Mouse (Mus musculus) left cerebral cortex, adult 6 months (tissue): Measurements from ENCODE around the gene Il1f6. TPM values are rescaled to one million over a fixed set of nuclear protein-coding genes. Genes with fewer than 3 reads are reported as not detected.

Source experiments
- long read RNA-seq, 2 experiments: library from polyadenylated mRNA; unstranded; transcript quantifications; one replicate each; pipeline ENCODE4 v2.0.0; 2019 to 2020
- polyA plus RNA-seq: library from polyadenylated mRNA; unstranded; fragments of <200 nt; fragmentation: Nextera tagmentation; gene quantifications from 2 replicates; pipeline ENCODE4 v1.2.3, GENCODE M21; 2021

Il1f6 gene
- not detected in 2 replicates for polyA plus RNA-seq
- long read RNA-seq, experiment 1, result 0 reads
- long read RNA-seq, experiment 2, result 0 reads

GRCm38 (mm10) chr2:24215118-24215517, at the start of gene Il1f6:
Gene Il1f6, plus strand, starts transcription at chr2:24215418.

GRCm38 (mm10) chr2:24186176-24186575, 29.0 kb upstream of the Il1f6 start, which contains the start of gene Il1f9:
Gene Il1f9, plus strand, starts transcription at chr2:24186476.

Other genes starting within 250 kb of the Il1f6 start
- gene Hnmt, start 166.0 kb upstream of the Il1f6 start, polyA plus RNA-seq, result 24.6 and 37.3 TPM in 2 replicates
- gene Tbpl2, start 118.8 kb upstream of the Il1f6 start, polyA plus RNA-seq, result not detected in 2 replicates
- not detected in 2 replicates for gene Il1f8, start 62.3 kb upstream of the Il1f6 start, polyA plus RNA-seq
- not detected in 2 replicates for gene Il1f9, start 28.9 kb upstream of the Il1f6 start, polyA plus RNA-seq
- gene Il1f5, start 61.5 kb downstream of the Il1f6 start, polyA plus RNA-seq, result 0.18 TPM in 1 of 2 replicates, not detected in the other
- gene Il1f10, start 75.8 kb downstream of the Il1f6 start, polyA plus RNA-seq, result not detected in 2 replicates
- 0.05 TPM in 1 of 2 replicates, not detected in the other for gene Il1rn, start 121.4 kb downstream of the Il1f6 start, polyA plus RNA-seq
- 0.34 and 0.38 TPM in 2 replicates for gene Psd4, start 152.2 kb downstream of the Il1f6 start, polyA plus RNA-seq